In the genomic region with DNA sequence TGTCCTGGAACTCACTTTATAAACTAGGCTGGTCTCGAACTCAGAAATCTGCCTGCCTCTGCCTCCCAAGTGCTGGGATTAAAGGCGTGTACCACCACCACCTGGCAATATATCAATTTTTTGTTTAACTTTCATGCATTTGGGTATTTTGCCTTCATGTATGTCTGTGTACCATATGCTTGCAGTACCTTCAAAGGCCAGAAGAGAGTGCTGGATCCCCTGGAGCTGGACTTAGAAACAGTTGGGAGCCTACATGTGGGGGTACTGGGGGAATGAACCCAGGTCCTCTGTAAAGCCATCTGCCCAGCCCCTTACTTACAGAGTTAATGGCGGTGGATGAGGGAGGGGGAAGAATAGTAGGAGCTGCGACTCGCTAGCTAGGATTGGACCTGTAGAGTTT, we compare ENCODE assay signal across 20 mouse cellular contexts.
DNase-seq lines count a peak whose midpoint lies in the region; ATAC-seq and TF ChIP-seq lines count a peak whose summit lies in the region.
"Had no signal": no experiment of that assay in that cellular context is flagged by ENCODE, and none has a peak within 500 bp of the region (broad histone marks: within the 10 kb centered on the region; RNA-seq: fewer than 3 reads in every experiment).

No protein-coding gene starts in this region.

- no peak overlapping the region for H3K4me3 ChIP-seq in kidney, postnatal 0 days (replicated peaks; ENCODE audit: low read depth, low read length)
- no peak overlapping the region for H3K4me3 ChIP-seq in kidney, embryonic 14.5 days (ENCODE audit: low read length)
- H3K4me3 ChIP-seq in embryonic facial prominence, embryonic 10.5 days = no peak overlapping the region
- H3K4me3 ChIP-seq in lung, adult 2 months (replicated peaks; ENCODE audit: extremely low read depth, low read depth, low read length) = no peak overlapping the region
- H3K4me3 ChIP-seq: embryonic facial prominence, embryonic 13.5 days; hindbrain, embryonic 15.5 days had no signal

- H3K27ac ChIP-seq in kidney, postnatal 0 days = no peak overlapping the region
- H3K27ac ChIP-seq in kidney, embryonic 14.5 days (ENCODE audit: low read depth, low read length) = no peak overlapping the region
- H3K27ac ChIP-seq in embryonic facial prominence, embryonic 10.5 days (replicated peaks) = no peak overlapping the region
- H3K27ac ChIP-seq: embryonic facial prominence, embryonic 13.5 days; hindbrain, embryonic 15.5 days had no signal

- H3K36me3 ChIP-seq in kidney, postnatal 0 days (ENCODE audit: insufficient read depth, low read length) = no peaks in the 10 kb centered on the region
- no peaks in the 10 kb centered on the region for H3K36me3 ChIP-seq in kidney, embryonic 14.5 days (ENCODE audit: control insufficient read depth, insufficient read depth, low read length)
- no peaks in the 10 kb centered on the region for H3K36me3 ChIP-seq in embryonic facial prominence, embryonic 10.5 days (replicated peaks)
- H3K36me3 ChIP-seq: embryonic facial prominence, embryonic 13.5 days; hindbrain, embryonic 15.5 days had no signal

- no peak overlapping the region for H3K4me2 ChIP-seq in kidney, postnatal 0 days (ENCODE audit: low read length)
- no peak overlapping the region for H3K4me2 ChIP-seq in kidney, embryonic 14.5 days (replicated peaks; ENCODE audit: low read depth, low read length)
- H3K4me2 ChIP-seq: embryonic facial prominence, embryonic 13.5 days; hindbrain, embryonic 15.5 days; liver, embryonic 11.5 days had no signal

- H3K27me3 ChIP-seq in kidney, postnatal 0 days (ENCODE audit: insufficient read depth, low read length) = no peaks in the 10 kb centered on the region
- H3K27me3 ChIP-seq in kidney, embryonic 14.5 days (ENCODE audit: control insufficient read depth, insufficient read depth, low read length) = no peaks in the 10 kb centered on the region
- H3K27me3 ChIP-seq in embryonic facial prominence, embryonic 10.5 days (replicated peaks; ENCODE audit: low read depth, poor library complexity, severe bottlenecking) = 0 out of 2 replicates have a peak, but pooled peaks cover 4% of the 10 kb centered on the region
- H3K27me3 ChIP-seq: embryonic facial prominence, embryonic 13.5 days; hindbrain, embryonic 15.5 days had no signal

- DNase-seq in kidney, postnatal 0 days (ENCODE audit: low spot score) = no peak
- peak; percentile 28 for DNase-seq in 416B (ENCODE audit: low read depth)
- peak; percentile 16 for DNase-seq in A20 (ENCODE audit: low read depth, low spot score)
- DNase-seq in R1 (ENCODE audit: low read depth, low spot score) = peak; percentile 48
- no peak for DNase-seq in embryonic facial prominence, embryonic 10.5 days (ENCODE audit: low spot score)
- no peak for DNase-seq in lung, adult 2 months
- DNase-seq: adrenal gland, adult 8-10 months; cerebellum, adult 11-12 months; gastrocnemius, postnatal 10 days; kidney, adult 2 months; kidney, postnatal 36 days; layer of hippocampus, postnatal 36 days; left cerebral cortex, postnatal 4 days; lung, postnatal 10 days; right cerebral cortex, postnatal 4 days had no signal

- H3K9ac ChIP-seq in kidney, postnatal 0 days (ENCODE audit: low read depth, low read length) = no peak overlapping the region
- no peak overlapping the region for H3K9ac ChIP-seq in kidney, embryonic 14.5 days (ENCODE audit: low read depth, low read length)
- H3K9ac ChIP-seq: embryonic facial prominence, embryonic 13.5 days; hindbrain, embryonic 15.5 days had no signal

- TF ChIP-seq POLR2A in lung, adult 2 months (IDR thresholded peaks at IDR 0.05; ENCODE audit: borderline replicate concordance, extremely low read depth, low read depth, low read length) = no peak

- peak; percentile 32; the same call in 1 of the 2 replicates for TF ChIP-seq CTCF in kidney, postnatal 0 days (IDR thresholded peaks at IDR 0.05; ENCODE audit: low read depth)
- TF ChIP-seq CTCF in lung, adult 2 months (IDR thresholded peaks at IDR 0.05; ENCODE audit: insufficient read depth, low read length) = no peak

- H3K9me3 ChIP-seq in kidney, postnatal 0 days (replicated peaks; ENCODE audit: low read length) = no peaks in the 10 kb centered on the region
- H3K9me3 ChIP-seq in kidney, embryonic 14.5 days (ENCODE audit: control insufficient read depth, low read length) = no peaks in the 10 kb centered on the region
- H3K9me3 ChIP-seq in embryonic facial prominence, embryonic 10.5 days = no peaks in the 10 kb centered on the region
- H3K9me3 ChIP-seq: embryonic facial prominence, embryonic 13.5 days; hindbrain, embryonic 15.5 days had no signal

- no peaks in the 10 kb centered on the region for H3K4me1 ChIP-seq in kidney, postnatal 0 days (replicated peaks; ENCODE audit: insufficient read depth, low read length)
- H3K4me1 ChIP-seq in kidney, embryonic 14.5 days (ENCODE audit: control insufficient read depth, insufficient read depth, low read length) = peaks cover 7% of the 10 kb centered on the region
- peaks cover 19% of the 10 kb centered on the region for H3K4me1 ChIP-seq in embryonic facial prominence, embryonic 10.5 days
- no peaks in the 10 kb centered on the region for H3K4me1 ChIP-seq in lung, adult 2 months (ENCODE audit: control insufficient read depth, insufficient read depth, low read length)

- WGBS in kidney, postnatal 0 days = 87% methylated on average over 5 of the region's 5 CpGs
- 78% methylated on average over 5 of the region's 5 CpGs for WGBS in kidney, embryonic 14.5 days
- 87% methylated on average over 5 of the region's 5 CpGs for WGBS in embryonic facial prominence, embryonic 10.5 days
- 84% methylated on average over 5 of the region's 5 CpGs for WGBS in lung, adult 2 months

- ATAC-seq in kidney, postnatal 0 days (replicated peaks; ENCODE audit: low FRiP score, low read depth) = no peak
- ATAC-seq in kidney, embryonic 14.5 days (ENCODE audit: low FRiP score, low TSS enrichment) = no peak
- no peak for ATAC-seq in frontal cortex, adult (ENCODE audit: low TSS enrichment)

Comparison
In these comparisons a context has a peak if more than half of its experiments do, and no peak if none do; other contexts are left out.
1. DNase-seq: peak in 416B (single experiment), A20 (single experiment) and R1 (single experiment); none in kidney, postnatal 0 days (single experiment), embryonic facial prominence, embryonic 10.5 days (single experiment) and lung, adult 2 months (single experiment).